Comparison of ENCODE assay signal across 8 mouse cellular contexts in genomic region chr14:24911621-24912020, GRCm38 (mm10).
DNase-seq lines count a peak whose midpoint lies in the region; ATAC-seq and TF ChIP-seq lines count a peak whose summit lies in the region.

No protein-coding gene starts in this region.

- no peak overlapping the region for H3K4me3 ChIP-seq in kidney, adult 2 months (ENCODE audit: insufficient read depth, low read depth, low read length)
- no peak overlapping the region for H3K4me3 ChIP-seq in kidney, embryonic 16.5 days (ENCODE audit: low read length)

- no peak for ATAC-seq in kidney, embryonic 16.5 days (ENCODE audit: low FRiP score, low TSS enrichment)

- no peaks in the 10 kb centered on the region for H3K27me3 ChIP-seq in kidney, adult 2 months (replicated peaks; ENCODE audit: control insufficient read depth, insufficient read depth, low read length)
- H3K27me3 ChIP-seq in kidney, embryonic 16.5 days (ENCODE audit: insufficient read depth, low read length): no peaks in the 10 kb centered on the region

- H3K27ac ChIP-seq in kidney, adult 2 months (ENCODE audit: insufficient read depth, low read depth, low read length): no peak overlapping the region
- no peak overlapping the region for H3K27ac ChIP-seq in kidney, embryonic 16.5 days (ENCODE audit: low read length)

- H3K4me1 ChIP-seq in kidney, adult 2 months (ENCODE audit: control insufficient read depth, insufficient read depth, low read length): no peaks in the 10 kb centered on the region
- H3K4me1 ChIP-seq in kidney, embryonic 16.5 days (ENCODE audit: insufficient read depth, low read length): no peaks in the 10 kb centered on the region

- no peak overlapping the region for H3K9ac ChIP-seq in kidney, embryonic 16.5 days (replicated peaks; ENCODE audit: low read length)

- TF ChIP-seq CTCF in kidney, adult 2 months (conservative IDR thresholded peaks at IDR 0.05; ENCODE audit: insufficient read depth, insufficient read length, low read depth, low read length): no peak

- H3K9me3 ChIP-seq in kidney, embryonic 16.5 days (ENCODE audit: low read length): no peaks in the 10 kb centered on the region

- TF ChIP-seq POLR2A in kidney, adult 2 months (IDR thresholded peaks at IDR 0.05; ENCODE audit: low read depth, low read length): no peak

- no peaks in the 10 kb centered on the region for H3K36me3 ChIP-seq in kidney, adult 2 months (ENCODE audit: control insufficient read depth, insufficient read depth, low read length)
- no peaks in the 10 kb centered on the region for H3K36me3 ChIP-seq in kidney, embryonic 16.5 days (ENCODE audit: insufficient read depth, low read length)

- WGBS in kidney, adult 2 months: 47% methylated on average over 6 of the region's 6 CpGs
- WGBS in kidney, embryonic 16.5 days: 62% methylated on average over 6 of the region's 6 CpGs

- peak; percentile 58 for DNase-seq in kidney, adult 2 months
- DNase-seq in cerebellum, postnatal 10 days: peak; percentile 79 to 80
- DNase-seq in kidney, postnatal 36 days: peak; percentile 29 to 40
- peak; percentile 83 for DNase-seq in right cerebral cortex, adult 18-20 months
- no peak for DNase-seq in embryo, embryonic 11 days
- DNase-seq in adrenal gland, postnatal 14 days: no peak
- no peak for DNase-seq in spleen, postnatal 36 days (ENCODE audit: low spot score in 2 of 2)

- no peak overlapping the region for H3K4me2 ChIP-seq in kidney, embryonic 16.5 days (replicated peaks; ENCODE audit: low read depth, low read length)

Comparison
In these comparisons a context has a peak if more than half of its experiments do, and no peak if none do; other contexts are left out.
1. DNase-seq: peak in kidney, adult 2 months (single experiment), cerebellum, postnatal 10 days (2 of 2), kidney, postnatal 36 days (2 of 2) and right cerebral cortex, adult 18-20 months (single experiment); none in embryo, embryonic 11 days (single experiment), adrenal gland, postnatal 14 days (single experiment) and spleen, postnatal 36 days (0 of 2).